Mouse (Mus musculus) ZHBTc4 (cell line): ENCODE measurements around the gene Rpl37a.

Experiments
- DNase-seq: peaks from one replicate; pipeline ENCODE4 v3.0.0-alpha.2; 2011; ENCODE audit warnings: low read depth, low spot score

The Rpl37a gene

DNA sequence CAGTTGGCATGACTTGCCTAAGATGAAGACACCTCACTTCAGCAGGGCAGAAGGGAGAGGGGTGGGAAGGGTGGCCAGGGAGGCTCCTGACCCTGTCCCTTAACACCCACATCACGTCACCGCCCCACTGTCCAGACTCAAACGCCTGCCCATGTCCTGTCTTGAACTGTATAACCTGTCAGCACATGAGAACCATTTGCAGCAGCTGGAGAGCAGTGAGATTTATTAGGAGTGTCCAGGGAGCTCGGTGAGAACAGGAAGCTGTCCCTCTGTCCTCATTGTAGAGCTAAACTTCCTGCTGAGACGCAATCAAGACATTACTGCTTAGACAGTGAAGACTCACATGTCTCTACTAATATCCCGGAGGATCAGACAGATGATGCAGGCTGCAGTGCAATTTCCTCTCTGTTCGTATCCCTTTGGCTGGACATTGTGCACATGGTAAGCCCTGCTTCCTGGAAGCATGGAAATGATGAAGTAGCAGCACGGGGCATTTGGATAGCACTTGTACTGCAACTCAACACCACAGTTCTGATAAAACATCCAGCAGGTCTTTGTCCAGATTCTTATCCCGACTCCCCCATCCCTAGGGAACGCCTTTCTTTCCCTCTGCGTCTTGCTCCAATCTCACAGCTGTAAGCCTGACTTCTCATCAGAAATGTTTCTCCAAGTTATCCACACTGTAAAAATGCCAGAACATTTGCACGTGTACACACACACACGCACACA is 25.5 kb downstream of the Rpl37a start:
- no peak for DNase-seq

DNA sequence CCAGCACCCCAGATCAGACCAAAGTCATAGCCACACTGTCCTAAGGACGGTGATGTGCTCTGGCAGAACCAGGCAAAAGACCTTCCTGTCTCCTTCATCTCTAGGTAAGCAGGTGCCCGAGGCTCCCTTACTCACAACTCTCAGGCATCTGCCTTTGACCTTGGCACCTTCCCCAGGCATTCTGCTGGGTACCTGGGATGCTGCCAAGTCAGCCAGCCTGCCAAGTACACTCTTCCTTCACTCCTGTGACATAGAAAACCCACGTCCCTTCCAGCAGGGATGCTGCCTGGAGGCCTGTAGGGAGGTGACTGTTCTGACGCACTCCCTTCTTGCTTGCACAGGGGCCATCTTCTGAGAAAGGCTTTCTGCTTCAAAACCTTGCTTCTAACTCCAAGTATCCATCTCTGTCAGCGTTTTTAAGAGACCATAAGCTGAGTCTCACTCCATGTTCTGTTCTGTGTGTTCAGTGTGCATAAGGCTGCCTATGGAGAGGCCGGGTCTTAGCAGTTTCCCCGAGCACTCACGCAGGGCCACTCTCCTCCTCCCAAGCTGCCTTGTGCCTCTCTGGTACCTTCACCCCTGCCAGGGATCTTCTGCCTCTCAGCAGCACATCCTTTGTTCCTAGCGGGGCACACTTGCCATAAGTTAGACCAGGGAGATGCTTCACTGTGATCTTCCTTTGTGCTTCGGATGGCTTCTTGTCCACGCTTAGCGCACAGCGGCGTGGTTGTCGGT is 28.0 kb downstream of the Rpl37a start:
- DNase-seq: no peak

DNA sequence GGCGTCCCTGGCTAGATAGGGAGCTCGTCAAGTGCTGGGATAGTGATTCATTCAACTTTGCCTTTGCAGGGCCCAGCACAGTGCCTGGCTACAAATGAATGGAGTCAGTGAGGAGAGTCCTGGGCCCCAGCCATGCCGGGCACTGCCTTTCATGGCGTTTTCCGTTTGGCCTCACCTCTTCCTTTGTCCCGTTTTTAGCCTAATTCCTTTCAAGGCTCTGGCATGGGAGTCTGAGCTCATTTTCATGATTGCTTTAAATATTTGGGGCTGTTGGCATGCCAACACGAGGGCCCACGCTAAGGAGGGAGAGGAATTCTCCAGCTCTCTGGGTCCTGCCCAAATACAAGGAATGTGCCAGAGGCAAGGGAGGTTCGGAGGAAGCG is 28.6 kb downstream of the Rpl37a start:
- DNase-seq: peak; percentile 68

DNA sequence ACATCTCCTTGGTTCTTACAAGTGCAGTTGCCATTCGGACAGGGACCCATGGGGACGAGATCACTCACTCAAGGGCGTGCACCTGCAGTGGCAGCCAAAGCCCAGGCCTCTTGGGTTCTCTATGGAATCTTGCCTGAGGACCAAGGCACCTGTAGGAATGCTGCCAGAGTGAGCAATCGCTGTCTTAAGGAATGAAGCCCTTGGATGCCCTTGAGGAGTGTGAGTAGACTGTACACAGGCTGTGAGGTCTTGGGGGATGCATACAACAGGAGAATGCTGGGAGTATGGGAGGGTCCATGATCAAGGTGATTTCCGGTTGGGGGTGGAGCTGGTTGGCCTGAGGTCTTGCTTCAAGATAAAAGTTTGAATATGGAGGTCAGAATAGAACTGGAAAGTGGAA is 30.3 kb downstream of the Rpl37a start:
- DNase-seq: peak; percentile 90

DNA sequence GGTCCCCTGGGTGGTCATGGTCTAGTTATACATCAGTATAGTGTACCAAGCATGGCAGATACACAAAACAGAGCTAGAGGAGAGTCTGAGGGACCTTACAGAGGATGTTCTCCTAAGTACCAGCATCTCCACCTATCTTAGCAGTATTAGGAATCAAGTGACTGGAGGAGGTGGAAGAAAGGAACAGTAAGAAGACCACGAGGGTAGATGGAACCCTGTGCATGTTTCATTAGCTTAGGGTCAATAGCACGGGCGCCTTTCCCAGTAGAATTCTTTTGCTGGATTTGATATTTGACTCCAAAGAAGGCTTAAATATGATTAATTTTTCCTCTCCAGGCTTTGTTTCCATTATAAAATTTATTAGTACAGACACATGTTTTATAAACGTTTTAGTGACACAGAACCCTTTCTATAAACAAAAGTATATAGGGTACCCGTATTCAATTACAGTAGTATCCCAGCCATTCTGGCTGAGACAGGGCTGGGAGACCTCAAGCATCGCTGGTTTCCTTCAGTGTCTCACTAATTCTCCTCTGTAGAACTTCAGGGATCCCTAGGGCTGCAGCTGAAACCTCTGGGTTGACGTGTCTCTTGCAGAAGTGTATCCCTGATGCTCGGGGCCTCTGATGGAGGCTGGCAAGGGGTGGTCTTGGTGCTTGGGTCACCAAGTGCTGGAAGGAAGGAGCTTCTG is 33.9 kb downstream of the Rpl37a start:
- DNase-seq: no peak

DNA sequence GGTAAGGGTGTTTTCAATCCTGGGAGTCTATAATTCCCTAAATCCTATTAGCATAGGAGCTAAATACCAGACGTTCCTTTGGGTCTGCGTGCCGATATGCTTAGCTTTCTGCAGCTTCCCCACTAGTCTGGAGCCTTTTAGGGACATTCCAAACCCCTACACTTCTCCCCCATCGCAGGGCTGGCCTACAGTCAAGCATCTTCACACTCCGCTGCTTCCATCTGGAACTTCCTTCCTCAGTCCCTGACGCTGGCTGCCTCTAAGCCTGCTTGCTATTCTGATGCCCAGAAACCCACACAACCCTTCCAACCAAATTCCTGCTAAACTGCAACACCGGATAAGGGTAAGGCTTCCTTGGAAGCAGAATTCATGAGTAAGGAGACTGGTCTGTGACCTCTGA is 35.3 kb downstream of the Rpl37a start:
- no peak for DNase-seq

DNA sequence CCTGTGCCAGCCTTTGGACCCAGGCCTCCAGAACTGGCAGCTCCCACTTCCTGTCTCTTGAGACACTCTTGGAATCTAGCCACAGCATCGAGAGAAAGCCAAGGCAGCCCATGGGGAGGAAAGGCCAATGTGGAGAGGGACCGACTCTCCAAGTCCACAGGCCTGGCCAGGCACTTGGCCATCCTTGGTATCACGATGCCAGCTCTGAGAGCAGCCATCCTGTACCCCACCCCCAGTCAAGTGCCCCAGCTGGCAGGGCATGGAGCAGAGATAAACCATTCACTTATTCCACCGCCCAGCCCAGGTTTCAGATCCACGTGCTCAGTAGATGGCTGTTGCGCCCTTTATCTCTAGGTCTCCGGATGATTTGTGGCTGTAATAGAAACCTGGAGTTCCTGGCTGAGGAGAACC is 40.3 kb downstream of the Rpl37a start:
- no peak for DNase-seq

DNA sequence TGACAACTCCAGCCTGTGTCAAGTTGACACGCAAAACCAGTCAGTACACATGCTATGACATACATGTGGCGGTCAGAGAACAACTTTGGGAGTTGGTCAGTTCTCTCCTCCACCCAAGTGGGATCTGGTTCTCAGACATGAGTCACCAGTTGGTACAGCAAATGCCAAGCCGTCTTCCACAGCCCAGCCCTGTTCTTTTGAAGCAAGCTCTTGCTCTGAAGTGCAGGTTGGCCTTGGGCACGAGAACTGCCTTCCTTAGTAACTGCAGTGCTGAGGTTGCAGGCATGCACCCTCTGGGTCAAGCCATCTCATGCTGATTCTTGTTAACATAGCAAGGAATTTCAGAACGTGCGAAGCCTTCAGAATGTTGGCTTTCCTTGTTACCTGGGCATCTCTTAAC is 42.1 kb downstream of the Rpl37a start:
- DNase-seq: no peak

DNA sequence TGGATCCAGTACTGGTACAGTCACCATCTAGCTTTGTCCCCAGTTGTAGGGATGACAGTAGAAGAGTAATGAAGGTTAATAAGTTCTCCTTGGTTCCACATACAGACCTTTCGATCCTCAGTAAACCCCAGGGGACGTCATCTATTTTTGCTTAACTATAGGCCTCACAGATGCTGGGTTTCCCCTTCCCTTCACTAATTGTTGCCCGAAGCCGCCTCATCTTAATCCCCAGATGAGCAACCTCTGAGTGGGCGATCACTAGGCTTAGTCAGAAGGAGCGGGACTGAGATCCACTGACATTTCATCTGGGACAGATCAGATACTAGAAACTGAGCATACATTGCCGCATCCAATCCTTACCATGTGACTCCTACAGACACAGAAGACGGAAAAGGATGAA is 44.1 kb downstream of the Rpl37a start:
- no peak for DNase-seq

DNA sequence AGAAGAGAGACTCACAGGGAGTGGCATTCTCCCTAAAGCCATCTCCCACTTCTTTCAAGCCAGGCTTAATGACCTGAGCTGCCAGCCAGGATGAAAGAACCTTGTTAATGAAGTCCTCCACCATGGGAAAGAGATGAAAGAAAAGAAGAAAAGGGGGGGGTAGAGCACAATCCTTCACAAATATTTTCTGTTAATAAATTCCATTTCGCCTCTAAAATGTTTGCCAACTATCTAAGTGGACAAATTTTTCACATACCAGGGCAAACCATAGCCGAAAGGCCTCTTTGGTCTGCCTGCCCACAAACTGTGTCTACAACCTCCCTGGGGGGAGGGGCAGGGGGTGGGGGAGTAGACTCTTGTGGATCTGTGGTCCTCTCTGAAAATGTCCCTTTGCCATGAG is 44.7 kb downstream of the Rpl37a start:
- no peak for DNase-seq

DNA sequence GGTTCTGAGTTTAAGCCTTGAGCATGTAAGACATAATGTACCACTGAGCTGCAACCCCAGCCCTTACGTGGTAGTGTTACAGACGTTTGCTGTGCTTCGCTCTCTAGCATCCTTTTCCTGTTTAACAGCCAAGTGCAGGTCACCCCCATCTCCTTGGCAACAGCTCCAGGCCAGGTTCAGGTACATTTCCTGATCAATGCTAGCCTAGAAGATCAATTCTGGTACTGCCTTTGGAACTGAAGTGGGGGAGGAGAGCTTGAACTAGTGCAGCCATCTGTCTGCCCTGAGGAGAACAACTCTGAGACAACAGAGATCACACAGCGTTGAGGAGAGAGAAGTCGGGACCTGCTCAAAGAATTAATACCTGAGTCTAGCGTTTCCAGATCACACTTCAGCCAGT is 48.7 kb downstream of the Rpl37a start:
- DNase-seq: no peak
